Mouse (Mus musculus): ENCODE data around the gene Cop1.

- TF ChIP-seq CTCF (IDR thresholded peaks at IDR 0.05; ENCODE audit: control insufficient read depth, insufficient read depth, insufficient read length) = no peak
- no peak for TF ChIP-seq MAX (IDR thresholded peaks at IDR 0.05)
- TF ChIP-seq FOSL1 (IDR thresholded peaks at IDR 0.05; ENCODE audit: insufficient read depth, low read length, poor library complexity, severe bottlenecking) = no peak
Observed at GRCm38 (mm10) chr1:159334157-159334556, 102.0 kb downstream of the Cop1 start.
